Mouse (Mus musculus): ENCODE data around the gene Shank2. TPM values are rescaled to one million over a fixed set of nuclear protein-coding genes. Genes with fewer than 3 reads are reported as not detected.

The Shank2 gene
- total RNA-seq, 2 experiments from 2014 or later: 0.18 TPM; not detected in 1

DNA sequence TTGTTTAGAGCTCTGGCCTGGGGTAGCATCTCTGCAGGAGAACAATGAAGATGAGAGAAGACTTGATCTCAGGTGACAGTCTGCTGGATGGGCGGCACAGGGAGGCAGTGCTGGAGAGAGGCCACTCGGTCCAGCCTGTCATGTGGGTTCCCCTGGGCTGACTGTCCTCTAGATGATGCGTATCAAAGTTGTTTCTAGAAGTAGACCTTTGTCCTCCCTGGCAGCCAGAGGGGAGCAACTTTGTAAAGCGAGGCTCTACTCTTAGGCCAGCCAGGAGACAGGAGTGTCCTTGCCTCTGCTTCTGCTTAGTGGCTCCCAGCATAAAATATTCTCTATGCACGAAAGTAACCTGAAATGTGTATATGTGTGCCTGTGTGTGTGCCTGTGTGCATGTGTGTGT lies 27.5 kb downstream of the Shank2 start:
- ATAC-seq (ENCODE audit: poor library complexity, severe bottlenecking): no peak

DNA sequence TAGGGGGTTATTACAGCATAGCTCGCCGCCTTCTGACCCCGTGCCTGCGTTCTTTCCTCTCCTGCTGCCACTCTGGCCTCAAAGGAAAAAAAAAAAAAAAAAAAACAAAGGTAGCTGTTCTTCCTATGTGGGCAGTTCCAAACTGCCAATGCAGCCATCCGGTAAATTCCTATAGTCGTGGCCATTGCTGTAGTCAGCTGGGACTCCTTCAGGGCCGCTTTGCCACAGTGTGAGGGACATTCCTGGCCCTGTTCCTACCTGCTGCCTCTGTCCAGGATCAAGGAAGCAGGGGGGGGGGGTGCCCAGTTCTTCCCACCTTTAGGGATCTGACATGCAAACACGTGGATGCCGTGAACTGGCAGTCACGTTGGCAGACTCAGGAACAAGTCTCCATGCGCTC lies 29.1 kb downstream of the Shank2 start:
- no peak for ATAC-seq (ENCODE audit: poor library complexity, severe bottlenecking)

DNA sequence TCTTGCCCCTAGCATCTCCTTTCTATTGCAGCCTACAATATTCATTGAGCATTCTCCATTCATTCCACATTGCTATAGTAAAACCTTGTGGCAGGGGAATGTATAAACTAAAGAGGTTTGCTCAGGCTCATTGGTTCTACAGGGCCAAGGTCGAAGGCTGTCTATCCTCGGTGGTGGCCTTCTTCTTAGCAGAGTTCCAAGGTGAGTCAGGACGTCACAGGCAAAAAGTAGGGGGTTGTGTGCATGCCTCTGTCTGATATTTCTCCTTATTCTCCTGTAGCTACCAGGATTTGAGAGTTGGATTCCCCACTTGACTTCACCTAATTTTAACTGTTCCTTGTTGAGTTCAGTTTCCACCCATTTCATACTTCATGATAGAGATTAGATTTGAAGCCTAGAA lies 29.9 kb downstream of the Shank2 start:
- no peak for ATAC-seq (ENCODE audit: poor library complexity, severe bottlenecking)

DNA sequence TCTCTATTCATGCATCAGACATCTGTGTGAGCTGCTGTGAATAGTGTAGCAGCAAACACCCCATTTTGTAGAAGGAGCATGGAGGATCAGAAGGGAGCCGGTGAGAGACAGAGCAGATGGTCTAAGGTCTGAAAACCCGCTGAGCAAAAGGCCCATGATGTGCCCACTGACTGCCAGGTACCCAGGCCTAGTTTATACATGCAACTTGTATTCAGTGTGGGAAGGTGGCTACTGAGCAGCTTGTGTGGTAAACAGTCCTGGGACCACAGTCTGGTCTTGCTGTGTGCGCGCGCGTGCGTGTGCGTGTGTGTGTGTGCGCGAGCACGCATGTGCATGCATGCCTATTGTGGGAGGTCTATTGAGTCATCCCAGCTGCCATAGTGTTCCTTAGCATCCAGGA lies 35.8 kb downstream of the Shank2 start:
- no peak for ATAC-seq (ENCODE audit: poor library complexity, severe bottlenecking)

DNA sequence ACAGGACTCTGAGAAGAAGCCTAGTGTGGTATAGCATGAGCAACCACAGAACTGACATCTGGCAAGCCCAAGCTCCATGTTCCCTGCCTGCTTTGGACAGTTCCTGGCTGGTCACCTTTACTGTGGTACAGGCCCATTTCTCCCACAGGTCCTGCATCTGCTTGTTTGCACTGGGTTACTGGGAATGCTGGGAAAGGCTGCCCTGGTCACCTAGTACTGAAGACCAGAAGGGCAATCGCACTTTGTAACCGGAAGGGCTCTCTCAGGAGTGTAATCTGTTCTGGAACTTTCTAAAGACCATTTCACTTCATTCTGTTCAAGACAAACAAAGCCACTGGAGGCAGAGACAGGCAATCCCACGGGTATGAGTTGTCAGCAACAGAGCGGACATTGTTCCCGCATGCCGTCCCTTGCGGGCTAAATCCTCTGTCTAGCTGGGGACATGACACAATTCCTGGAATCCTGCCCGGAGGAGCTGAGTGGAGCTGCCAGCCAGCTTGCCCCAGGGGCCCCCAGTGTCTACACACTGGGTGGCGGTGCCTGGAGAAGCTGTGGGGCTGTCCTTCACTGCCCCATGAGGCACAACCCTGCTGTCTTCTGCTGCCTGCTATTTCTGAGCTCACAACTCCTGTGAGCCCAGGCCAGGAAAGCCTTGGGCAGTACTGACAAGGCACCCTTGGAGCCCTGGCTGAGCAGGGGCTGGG lies 36.4 kb downstream of the Shank2 start:
- ATAC-seq (ENCODE audit: poor library complexity, severe bottlenecking): no peak

DNA sequence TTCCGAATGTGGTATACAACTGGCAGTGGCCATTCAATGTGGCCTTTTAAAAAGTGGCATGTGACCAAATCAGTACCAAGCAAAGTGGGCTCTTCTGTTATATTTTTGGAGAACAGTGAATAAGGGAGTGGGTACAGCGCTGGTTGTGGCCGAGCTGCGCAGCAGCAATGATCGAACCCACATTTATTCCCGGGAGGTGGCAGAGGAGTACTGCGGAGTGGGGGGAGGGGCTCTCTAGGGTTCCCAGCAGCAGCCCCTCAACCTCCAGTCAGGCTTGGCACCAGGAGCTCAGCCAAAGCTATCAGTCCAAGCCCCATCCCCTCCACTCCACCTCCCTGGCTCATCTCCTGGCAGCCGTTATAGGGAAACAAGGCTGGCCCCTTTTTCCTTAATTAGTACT lies 37.0 kb downstream of the Shank2 start:
- ATAC-seq (ENCODE audit: poor library complexity, severe bottlenecking): no peak

DNA sequence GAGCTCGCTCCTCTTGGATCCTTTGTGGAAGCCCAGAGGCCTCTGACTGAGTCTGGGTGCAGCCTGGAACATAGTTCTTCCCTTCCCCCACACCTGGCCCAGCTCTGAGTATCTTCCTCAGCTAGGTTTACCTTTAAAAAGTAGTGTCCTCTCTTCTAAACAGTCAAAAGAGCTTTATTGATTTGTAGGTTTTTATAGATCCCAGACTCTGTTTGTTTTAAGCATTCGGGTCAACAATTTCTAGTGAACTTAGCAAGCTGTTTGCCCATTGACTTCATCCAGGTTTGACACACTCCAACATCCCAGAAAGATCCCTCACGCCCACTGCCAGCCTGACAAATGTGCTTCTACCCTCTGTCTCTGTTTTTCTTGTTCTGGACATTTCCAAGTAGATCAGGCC lies 38.6 kb downstream of the Shank2 start:
- ATAC-seq (ENCODE audit: poor library complexity, severe bottlenecking): no peak

DNA sequence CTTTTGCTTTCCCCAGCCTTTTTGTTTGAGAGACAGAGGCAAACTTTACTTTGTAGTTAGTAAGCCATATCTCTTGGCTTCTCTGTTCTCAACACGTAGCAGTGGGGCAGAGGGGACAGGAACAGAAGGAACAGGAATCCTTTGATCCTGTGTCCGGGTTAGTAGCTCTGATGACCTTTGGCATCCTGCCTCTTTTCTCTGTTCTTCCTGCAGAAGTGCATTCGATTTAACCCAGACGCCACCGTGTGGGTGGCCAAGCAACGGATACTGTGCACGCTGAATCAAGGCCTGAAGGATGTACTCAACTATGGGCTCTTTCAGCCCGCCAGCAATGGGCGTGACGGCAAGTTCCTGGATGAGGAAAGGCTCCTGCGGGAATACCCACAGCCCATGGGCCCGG lies 50.3 kb downstream of the Shank2 start:
- no peak for ATAC-seq (ENCODE audit: poor library complexity, severe bottlenecking)

DNA sequence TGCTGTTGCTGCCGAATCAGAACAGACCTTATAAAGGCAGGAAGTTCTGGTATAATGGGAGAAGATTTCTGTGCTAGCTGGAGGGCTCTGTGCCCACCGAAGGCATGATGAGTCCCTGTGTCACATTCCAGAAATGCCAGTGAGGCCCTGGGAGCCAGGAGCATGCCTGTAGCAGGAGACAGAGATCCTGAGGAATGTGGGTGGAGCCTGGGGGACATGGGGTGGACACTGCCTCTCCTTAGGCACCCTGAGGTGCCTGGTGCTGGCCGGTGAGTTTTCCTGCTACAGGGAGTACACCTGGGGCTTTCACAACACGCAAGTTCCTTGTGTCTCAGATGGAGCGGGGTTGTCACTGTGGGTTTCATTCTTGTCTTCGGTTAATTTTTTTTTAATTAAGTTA lies 53.5 kb downstream of the Shank2 start:
- no peak for ATAC-seq (ENCODE audit: poor library complexity, severe bottlenecking)

DNA sequence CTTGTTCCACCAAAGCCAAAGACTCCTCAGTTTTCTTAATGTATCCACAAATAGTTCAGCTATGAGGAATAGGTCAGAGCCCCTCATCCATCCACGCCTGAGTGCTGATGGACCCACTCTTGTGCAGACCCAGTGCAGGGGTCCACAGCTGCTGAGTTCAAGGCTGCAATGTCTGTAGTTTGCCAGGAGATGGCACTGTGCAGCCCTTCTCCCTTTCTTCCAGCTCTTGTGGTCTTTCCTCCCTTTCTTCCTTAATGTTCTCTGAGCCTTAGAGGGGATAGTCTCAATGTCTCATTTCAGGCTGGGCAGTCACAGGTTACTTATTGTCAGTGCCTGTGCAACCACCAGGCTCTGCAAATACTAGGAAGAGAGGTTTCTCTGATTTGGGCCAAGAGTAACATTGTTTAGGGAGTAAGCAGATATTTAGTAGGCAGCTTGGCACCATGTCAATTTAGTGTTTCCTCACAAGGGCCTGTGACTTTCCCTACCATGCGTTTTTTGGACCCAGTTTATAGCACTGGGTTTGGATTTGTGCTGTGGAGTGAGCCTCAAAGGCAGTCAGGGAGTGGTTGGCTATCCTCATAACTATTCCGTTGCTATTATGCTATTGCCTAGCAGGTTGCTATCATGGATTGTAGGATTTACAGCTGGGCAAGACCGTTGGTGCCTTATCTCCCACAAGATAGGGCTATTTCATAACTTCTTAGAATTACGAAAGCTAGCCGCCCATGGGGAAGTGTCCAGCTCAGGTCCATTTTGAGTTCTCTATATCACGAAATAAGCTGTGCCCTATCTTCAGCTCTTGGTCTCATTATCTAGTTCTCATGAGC lies 54.2 kb downstream of the Shank2 start:
- peak; percentile 71 for ATAC-seq (ENCODE audit: poor library complexity, severe bottlenecking)

DNA sequence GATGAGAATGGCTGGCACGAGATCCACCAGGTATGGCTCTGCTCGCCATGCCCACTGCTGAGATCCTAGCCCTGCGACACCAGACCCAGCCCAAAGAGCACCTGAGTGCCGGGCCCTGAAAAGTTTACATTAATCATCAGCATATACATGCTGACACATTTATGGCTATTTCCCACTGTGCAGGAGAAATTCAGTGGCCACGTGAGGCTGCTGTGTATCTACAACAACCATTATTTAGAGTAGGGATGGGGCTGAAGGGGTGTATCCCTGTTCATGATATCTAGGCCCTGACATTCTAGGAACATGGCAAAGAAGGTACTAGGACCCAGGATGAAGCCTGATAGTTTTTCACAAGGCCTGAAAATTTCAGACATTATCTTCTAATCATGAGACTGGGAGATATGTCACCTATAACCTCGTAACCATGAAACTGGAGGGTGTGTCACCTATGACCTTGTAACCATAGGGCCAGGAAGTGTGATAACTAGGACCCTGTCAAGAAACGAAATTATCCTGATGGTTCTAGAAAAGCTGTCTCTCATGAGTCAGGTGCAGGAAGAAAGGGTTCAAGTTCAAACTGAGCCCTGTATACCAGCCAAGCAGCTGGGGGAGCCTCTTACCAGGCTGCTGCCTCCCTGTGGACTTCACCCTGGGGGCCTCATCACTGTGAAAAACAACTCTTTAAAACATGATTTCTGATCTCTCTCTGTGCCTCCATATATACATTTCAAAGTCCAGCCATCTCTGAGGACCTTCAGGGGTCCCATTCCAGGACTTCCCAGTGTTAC lies 68.6 kb downstream of the Shank2 start:
- no peak for ATAC-seq (ENCODE audit: poor library complexity, severe bottlenecking)

DNA sequence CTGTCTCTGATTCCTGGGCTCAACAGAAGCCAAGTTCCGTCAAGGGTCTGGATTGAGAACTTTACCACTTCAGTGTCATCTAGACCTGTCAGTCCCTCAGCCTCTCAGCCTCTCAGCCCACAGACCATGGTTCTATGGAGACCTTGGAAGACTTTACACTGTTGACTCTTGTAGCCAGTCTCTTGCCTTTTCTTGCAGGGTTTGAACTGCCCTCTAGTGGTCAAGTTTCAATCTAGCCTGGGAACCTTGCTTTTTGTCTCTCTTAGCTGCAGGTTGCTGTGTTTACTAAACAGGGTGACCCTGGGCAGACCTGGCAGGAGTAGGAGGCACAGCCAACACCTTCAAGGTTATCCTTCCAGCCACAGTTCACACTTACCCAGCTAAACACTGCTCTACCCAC lies 70.5 kb downstream of the Shank2 start:
- ATAC-seq (ENCODE audit: poor library complexity, severe bottlenecking): 0 out of 2 replicates have a peak, but pooled peaks have one; percentile 23

DNA sequence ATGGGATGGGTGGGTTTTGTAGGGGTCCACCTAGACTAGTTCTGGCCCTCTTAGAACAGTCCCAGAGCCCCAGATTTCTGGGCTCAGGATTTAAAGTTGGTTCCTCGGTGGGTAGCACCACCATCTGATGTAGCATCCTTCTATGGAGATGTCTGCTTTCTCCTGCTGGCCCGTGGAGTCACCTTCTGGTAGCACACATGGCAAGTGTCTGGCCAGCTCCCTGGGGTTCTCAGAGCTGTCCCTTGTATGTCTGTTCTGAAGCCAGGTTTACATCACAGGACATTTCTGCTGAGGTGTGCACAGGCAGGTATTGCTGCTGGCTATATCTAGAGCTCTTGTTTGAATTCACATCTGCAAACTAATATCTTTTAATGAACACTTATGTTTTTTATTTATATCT lies 71.1 kb downstream of the Shank2 start:
- no peak for ATAC-seq (ENCODE audit: poor library complexity, severe bottlenecking)

DNA sequence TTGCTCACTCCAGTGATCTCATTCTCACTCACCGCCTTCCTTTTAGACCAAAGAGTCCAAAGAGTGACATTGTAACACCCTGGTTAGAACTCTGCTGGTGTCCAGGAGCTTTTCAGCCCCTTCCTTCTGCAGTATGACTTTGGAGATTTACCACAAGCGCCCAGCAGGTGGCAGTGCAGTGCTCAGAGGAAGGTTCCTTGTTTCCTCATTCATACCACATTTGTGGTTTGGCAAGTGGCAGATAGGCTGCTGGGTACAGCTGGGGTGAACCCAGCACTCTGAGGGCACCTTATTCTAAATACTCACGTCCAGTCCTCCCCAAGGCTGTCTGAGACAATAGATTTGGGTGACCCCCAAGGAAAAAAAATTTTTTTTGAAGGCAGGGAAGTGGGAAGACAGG lies 73.0 kb downstream of the Shank2 start:
- ATAC-seq (ENCODE audit: poor library complexity, severe bottlenecking): peak; percentile 97

DNA sequence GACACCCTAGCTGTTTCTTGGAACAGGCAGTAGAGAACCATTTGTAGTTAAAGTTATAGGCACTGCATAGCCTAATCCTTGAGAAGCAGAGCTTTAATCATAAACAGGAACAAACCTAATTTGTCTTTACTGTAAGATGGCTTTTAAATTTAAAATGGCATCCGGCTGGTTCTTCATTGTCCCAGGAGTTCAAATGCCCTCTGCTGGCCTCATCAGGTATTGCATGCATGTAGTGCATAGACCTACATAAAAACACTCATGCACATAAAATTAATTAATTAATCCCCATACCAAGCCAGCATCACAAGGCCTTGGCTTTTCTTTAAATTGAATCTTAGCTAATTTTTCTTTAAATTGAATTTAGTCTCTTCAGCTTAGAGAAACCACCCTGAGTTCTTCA lies 76.9 kb downstream of the Shank2 start:
- 0 out of 2 replicates have a peak, but pooled peaks have one; percentile 22 for ATAC-seq (ENCODE audit: poor library complexity, severe bottlenecking)

DNA sequence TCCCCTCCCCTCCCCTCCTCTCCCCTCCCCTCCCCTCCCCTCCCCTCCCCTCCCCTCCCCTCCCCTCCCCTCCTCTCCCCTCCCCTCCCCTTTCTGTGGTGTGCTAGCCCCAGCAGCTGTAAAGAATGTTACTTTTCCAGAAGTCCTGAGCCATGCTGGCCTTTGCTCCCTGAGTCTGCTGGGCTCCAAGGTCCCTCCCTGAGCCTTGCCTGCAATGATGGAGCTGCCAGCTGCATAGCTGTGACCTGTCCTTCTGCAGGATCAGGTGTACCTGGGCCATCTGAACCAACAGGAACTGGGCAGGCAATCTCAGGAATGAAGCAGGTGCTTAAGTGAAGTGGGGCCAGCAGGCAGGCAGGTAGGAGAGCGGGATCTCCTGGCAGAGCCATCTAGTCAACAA lies 78.1 kb downstream of the Shank2 start:
- no peak for ATAC-seq (ENCODE audit: poor library complexity, severe bottlenecking)

DNA sequence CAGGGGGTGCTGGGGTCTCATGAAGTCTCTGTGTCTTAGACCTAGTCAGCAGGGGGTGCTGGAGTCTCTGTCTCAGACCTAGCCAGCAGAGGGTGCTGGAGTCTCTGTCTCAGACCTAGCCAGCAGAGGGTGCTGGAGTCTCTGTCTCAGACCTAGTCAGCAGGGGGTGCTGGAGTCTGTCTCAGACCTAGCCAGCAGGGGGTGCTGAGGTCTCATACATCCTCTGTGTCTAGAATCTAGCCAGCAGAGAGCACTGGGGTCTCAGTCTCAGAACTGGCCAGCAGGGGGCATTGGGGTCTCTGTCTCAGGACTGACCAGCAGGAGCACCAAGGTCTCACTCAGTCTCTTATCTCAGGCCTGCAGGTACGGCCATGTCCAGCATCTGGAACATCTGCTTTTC lies 79.7 kb downstream of the Shank2 start:
- peak; percentile 82 for ATAC-seq (ENCODE audit: poor library complexity, severe bottlenecking)

DNA sequence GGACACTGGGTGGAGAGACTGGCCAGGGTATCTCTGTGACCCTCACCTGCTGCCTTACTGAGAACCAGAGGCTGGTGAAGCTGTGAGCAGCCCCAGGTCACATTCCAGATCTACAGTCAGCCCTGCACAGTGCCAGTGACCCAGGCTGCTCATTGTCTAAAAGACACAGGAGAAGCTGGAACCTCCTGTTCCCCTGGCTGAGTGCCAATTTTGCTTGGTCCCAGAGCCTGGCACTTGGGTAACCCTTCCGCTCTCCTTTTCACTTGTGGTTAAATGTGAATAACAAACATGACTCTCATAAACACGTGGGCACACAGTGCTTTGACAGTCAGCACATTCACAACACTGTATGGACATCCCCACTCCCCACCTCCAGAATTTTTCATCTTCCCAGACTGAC lies 80.2 kb downstream of the Shank2 start:
- no peak for ATAC-seq (ENCODE audit: poor library complexity, severe bottlenecking)

DNA sequence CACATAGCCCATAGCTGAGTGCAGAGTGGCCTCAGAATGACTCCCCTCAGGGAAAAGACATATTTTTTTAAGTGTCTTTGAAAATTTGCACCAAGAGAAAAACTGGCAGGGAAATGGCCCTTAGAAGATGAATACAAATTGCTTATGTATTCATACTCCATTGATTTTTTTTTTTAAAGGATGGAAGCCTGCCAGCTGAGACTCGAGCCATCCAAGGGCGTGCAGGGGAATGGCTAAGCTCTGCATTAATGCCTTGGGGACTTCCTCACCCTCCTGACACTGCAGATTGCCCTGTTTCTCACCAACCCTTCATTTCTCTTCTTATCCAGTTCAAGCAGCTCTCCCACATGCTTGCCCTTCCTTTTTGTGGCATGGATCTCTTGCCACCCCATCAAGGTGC lies 85.5 kb downstream of the Shank2 start:
- ATAC-seq (ENCODE audit: poor library complexity, severe bottlenecking): no peak

DNA sequence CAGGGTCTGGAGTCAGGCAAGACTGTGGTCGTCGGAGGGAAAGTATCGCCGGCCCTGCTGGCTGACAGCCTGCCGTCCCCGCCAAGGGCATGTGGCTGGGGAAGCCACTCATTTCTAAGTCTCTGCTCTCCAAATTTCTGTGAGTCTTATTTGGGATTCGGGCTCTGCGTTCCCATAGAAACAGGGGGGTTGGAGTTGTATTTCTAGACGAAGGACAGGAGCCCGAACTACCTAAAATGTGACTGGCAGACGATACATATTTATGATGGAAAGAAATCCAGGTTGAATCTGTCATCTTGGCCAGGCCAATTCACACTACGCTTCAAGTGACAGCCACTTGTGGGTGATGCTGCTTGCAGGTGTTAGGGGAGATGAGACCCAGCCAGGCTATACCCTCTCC lies 92.4 kb downstream of the Shank2 start:
- no peak for ATAC-seq (ENCODE audit: poor library complexity, severe bottlenecking)

DNA sequence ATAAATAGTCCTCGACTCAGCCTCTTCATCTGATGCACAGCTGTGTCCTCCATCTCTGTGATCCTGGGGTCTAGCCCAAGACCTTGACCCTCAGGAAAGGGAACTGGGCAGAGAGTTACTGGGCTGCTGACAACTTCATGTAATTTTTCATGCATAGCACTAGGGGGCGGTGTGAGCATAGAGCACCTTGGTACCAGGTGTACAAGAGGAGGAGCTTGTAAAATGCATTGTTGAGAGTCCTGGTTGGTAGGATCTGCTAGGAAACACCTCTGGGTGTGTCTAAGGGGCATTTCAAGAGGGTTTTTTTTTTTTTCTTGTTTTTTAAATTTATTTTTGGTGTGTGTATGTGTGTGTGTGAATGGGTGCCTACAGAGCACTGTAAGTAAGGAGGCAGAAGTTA lies 95.6 kb downstream of the Shank2 start:
- ATAC-seq (ENCODE audit: poor library complexity, severe bottlenecking): peak; percentile 57; the same call in 1 of the 2 replicates

Data from megakaryocyte, adult 5-6 weeks (primary cell).